Mouse (Mus musculus): ENCODE data around the gene Phf23.

DNA sequence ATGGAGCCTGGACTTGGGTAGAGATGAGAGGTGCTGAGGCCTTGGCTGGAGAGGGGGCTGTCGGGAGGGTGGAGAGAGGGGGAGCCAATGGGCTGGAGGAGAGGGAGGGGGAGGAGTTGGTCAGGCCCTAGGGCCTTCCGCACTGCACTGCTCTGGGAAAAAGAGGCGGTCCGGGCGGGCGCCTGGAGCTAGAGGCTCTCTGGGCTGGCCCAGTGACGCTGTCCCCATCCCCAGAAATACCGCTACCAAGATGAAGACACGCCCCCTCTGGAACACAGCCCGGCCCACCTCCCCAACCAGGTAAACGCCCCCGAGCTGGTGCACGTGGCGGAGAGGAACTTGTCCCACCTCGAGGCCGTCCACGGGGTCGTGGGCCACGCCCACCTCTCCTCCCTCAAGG lies 31.1 kb downstream of the Phf23 start:
- TF ChIP-seq EP300 (optimal IDR thresholded peaks at IDR 0.05) (no peak), CTCF (IDR thresholded peaks at IDR 0.05; ENCODE audit: low read depth) (no peak)

All from stomach, postnatal 0 days (tissue).